Mouse (Mus musculus) gastrocnemius, adult 8-10 months (tissue): Measurements from ENCODE around the gene Arf6. TPM values are rescaled to one million over a fixed set of nuclear protein-coding genes. Genes with fewer than 3 reads are reported as not detected.
"Not testable (repeated sequence)": the region's sequence is repeated elsewhere in the genome, so short reads cannot be mapped to it uniquely, and the experiment has no call there.

Experiments
- DNase-seq, 2 experiments: peaks; one replicate each; pipeline ENCODE4 v3.0.0; 2022; ENCODE audit warnings: low spot score in 2 of 2
- total RNA-seq, 4 experiments: library from RNA; stranded (reverse); gene quantifications; 2 replicates each; pipeline ENCODE4 v1.2.4; 2022

Arf6 gene
- 10 to 100 TPM; 18.4 to 23.3 (median 21.9) TPM for total RNA-seq

DNA sequence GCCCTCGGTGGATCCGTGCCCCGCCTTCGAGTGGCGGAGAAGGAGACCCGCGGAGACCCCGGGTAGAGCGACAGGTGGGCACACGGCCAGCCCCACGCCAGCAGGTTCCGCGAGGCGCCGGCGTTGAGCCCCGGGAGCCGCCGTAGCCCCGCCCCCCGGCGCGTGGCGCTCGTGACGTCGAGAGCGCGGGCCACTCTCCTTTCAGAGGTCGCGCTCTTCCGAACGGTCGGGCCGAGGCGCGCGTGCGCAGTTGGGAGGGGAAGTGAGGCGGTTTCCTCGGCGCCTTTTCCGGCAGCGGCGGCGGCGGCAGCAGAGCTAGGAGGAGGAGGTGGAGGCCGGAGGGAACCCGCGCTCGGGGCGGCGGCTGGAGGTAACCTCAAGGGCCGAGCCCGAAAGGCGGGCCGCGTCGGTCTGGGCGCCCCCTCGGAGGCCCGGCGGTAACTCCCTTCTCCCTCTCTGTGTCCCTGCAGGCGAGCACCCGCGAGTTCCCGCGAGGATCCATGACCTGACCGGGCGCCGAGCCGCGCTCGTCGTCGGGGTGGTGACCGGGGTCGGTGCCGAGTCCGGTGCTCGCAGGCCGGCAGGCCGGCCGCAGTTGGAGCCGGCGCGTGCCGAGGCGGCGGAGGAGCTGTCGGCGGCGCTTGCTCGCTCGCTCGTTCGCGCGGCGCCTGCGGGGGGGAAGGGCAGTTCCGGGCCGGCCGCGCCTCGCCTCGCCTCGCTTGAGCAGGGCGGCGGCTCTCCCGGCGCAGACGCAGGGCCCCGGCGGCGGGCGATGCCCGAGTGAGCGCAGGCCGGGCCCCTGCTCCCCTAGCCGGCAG lies at the start of gene Arf6, which contains the start of gene Gm9887:
Gene Arf6, plus strand, starts transcription at position 297 of the 818 bp plus-strand sequence.
Gene Gm9887, minus strand, starts transcription at position 605 of the 818 bp plus-strand sequence.
- DNase-seq = peak; percentile 95 to 98

DNA sequence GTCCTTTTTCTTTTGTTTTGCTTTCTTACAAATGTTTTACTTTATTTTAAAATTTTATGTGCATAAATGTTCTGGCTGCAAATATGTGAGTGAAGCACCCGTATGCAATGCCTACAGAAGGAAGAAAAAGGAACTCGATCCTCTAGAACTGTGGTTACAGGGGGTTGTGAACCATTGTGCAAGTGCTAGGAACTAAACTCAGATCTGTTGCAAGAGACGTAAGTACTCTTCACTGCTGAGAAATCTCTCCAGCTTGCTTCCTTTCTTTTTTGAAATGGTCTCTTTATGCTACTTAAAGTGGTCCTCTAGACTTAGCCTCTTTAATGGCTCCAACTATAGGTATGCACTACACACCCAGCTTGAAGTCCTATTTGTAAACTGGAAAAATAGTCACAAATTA lies 40.8 kb upstream of the Arf6 start:
- no peak for DNase-seq

DNA sequence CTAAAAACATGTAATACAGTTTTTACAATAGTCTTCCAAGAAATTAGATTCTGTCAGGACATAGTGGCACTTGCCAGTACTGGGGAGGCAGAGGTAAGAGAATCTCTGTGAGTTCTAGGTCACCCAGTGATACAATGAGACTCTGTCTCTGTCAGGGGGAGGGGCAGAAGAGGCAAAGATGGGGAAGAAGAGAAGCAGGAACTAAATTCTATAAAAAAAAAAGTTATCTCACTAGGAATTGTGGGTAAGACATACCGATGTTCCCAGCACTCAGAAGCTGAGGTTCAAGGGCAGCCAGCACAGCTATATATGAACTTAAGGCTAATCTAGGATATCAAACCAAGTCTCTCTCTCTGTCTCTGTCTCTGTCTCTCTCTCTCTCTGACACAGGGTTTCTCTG lies 39.8 kb upstream of the Arf6 start:
- no peak for DNase-seq

DNA sequence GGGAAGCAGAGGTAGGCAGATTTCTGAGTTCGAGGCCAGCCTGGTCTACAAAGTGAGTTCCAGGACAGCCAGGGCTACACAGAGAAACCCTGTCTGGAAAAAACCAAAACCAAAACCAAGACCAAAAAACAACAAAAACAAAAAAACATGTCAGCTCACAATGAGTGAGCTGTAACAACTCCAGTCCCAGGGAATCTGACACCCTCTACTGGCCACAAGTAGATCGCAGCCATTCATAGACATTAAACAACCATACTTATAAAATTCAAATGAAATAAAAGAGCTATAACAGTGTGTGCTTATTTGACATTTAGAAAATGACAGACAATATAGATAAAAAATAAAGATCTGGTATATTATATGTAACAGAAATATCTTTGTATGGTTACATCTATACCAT lies 38.4 kb upstream of the Arf6 start:
- DNase-seq = no peak

DNA sequence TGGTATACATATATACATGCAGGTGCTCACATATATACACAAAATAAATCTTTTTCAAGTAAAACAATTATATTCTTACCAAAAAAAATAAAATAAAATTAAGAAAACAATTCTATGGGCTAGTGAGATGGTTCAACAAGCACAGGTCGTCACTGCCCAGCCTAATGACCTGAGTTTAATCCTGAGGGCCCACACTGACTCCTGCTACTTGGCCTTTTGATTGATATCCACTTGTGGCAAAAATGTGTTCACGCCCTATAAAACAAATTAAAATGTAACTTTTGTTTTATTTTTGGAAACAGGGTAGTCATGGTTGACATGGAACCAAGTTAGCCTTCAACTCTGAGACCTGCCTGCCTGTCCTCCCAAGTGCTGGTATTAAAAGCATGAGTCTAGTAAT lies 22.0 kb upstream of the Arf6 start:
- no peak for DNase-seq

DNA sequence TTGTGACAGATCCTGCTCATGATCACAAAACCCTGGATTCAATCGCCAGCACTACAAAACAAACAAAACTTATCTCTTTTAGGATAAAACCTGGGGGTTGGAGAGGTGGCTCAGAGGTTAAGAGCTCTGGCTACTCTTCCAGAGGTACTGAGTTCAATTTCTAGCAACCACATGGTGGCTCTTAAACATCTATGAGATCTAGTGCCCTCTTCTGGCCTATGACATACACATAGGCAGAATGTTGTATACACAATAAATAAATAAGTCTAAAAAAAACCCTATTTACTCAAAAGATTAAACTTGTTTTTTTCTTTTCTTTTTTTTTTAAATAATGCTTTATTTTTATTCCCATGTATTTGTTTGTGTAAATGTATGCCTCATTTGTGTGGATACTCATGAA lies 20.3 kb upstream of the Arf6 start:
- no peak for DNase-seq

DNA sequence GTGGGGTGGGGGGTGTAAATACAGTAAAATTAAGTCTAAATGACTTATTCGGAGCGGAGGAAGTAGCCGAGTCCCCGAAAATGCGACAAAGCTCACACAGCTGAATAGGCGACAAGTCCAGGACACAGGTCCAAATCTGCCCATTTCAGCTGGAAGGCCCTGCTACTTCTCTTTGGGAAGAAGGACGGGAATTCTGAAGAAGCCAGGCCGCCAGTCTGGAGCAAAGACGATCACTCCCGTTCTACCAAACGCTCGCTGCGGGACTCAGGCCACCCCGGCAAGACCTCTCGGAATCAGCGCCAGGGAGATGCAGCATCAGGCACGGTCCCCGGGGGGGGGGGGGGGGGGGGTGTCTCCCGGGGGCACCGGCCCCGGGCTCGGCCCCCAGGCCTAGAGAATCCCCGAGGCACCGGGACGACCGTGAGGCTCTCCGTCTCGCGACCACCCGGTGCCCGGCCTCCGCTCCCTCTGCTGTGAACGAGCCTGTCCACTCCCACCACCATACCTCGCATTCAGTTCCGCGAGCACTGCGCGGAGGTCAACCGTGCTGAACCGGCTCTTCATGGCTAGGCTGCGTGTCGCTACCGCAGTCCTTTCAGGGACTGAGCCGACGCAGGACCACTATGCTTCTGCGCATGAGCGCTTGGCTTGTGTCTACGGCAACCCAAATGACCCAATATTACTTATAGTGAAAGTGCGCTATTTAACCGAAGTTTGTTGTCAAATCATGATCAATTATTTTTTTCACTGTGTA lies 15.2 kb upstream of the Arf6 start, which contains the start of gene Nemf:
Gene Nemf, minus strand, starts transcription at position 620 of the 754 bp plus-strand sequence.
- DNase-seq = peak; percentile 64 to 75

DNA sequence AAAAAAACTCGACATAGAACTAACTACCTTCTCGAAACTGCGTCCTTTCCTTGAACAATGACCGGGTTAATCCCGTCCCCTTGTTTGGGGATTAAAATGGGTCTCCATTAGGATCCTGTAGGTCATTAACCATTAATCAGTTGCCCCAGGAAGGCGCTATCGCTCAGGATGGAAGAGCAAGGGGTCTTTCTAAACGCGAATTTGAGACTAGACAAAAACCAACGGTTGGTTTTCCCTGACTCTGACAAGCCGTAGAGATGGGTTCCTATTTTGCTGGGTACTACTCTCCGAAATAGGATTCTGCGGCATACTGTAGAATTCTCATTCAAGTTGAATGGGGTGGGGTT lies 14.7 kb upstream of the Arf6 start:
- DNase-seq = no peak

DNA sequence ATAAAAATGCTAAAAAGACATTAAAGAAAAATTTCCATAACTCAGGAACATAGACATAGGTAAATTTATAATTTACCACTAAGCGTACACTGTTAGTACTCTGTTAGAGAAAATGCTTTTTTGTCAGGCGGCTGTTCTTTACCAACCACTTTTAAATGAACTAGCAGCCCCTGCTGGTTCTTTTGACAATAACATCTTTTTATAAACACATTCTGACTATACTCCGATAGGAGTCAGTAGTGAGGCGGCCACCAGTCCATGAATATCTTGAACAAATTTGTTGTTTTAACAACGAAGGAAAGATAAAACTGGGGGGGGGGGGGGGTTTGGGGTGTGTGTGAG lies 11.3 kb upstream of the Arf6 start:
- peak; percentile 47 to 66 for DNase-seq

DNA sequence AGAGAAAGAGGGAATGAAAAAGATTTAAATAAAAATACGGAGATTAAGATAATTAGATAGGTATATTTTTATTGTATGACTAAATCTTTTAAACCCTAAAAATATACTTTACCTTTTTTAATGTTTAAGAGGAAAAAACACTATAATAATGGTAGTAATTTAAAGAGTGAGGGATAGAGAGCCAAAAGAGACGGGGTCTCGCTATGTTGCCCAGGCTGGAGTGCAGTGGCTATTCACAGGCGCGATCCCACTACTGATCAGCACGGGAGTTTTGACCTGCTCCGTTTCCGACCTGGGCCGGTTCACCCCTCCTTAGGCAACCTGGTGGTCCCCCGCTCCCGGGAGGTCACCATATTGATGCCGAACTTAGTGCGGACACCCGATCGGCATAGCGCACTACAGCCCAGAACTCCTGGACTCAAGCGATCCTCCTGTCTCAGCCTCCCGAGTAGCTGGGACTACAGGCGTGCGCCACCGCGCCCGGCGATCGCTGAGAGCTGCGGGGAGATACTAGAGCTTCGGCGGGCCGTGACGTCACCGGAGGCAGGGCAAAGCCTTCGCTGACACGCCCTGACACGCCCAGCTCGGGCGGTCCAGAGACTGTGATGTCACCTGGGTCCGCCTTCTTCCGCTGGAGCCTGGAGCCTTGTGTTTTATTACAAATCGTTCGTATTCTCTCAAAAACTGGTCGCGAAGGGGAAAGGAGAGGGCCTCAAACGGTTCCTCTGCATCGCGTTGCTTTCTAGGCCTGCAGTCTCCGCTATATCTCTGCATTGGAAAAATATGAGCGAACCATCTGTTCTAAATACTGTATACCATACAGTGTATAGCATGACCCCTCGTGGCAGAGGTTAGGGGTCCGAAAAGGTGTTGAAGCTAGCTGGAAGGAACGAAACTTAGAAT lies 10.7 kb upstream of the Arf6 start:
- peak; percentile 96 to 97 for DNase-seq

DNA sequence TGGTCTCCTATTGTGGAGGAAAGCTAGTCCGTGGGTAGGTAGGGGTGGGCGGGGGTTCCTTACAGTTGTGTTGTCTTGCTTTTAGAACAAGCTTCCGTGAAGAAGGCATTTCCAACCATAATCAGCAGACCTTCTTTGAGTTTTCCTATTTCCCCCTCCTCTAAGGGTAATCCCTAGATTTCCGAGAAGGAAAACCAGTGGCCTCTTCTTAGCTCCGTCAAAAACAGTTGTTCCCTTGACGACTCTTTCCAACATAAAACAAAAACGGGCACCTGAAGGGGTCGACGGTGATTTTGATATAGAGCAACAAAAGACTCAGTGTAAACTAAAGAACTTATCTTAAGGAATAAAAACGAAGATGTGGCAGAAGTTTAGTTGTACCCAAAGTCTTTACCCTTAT lies 10.0 kb upstream of the Arf6 start:
- no peak for DNase-seq

DNA sequence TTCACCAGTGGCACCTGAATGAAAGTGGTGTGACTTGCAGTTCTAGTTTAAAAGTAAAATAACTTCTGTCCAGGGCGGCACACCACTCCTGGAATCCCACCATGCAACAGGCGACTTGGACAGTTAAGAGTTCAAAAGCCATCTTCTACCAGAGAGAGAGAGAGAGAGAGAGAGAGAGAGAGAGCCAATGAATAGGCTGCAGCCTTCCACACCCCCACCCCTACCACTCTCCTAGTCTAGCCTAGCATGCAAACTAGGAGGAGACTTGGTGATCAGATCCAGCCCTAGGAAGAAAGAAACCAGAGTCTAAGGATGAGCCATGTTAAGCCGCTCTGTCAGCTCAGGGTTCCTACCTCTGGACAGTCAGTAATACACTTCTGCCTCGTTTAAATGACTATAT lies 9.6 kb upstream of the Arf6 start:
- DNase-seq = no peak

DNA sequence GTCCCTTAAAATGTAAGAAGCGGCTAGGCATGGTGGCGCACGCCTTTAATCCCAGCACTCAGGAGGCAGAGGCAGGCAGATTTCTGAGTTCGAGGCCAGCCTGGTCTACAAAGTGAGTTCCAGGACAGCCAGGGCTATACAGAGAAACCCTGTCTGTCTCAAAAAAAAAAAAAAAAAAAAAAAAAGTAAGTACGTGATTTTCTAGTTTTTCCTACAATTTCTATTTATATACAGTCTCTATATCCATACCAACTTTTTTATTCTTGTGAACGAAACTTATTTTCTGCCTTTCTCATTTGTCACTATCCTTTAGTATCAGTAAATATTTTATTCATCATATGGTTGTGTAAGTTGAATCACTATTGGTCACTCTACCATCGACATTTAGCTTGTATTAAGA lies 8.8 kb upstream of the Arf6 start:
- DNase-seq = not testable (repeated sequence)

DNA sequence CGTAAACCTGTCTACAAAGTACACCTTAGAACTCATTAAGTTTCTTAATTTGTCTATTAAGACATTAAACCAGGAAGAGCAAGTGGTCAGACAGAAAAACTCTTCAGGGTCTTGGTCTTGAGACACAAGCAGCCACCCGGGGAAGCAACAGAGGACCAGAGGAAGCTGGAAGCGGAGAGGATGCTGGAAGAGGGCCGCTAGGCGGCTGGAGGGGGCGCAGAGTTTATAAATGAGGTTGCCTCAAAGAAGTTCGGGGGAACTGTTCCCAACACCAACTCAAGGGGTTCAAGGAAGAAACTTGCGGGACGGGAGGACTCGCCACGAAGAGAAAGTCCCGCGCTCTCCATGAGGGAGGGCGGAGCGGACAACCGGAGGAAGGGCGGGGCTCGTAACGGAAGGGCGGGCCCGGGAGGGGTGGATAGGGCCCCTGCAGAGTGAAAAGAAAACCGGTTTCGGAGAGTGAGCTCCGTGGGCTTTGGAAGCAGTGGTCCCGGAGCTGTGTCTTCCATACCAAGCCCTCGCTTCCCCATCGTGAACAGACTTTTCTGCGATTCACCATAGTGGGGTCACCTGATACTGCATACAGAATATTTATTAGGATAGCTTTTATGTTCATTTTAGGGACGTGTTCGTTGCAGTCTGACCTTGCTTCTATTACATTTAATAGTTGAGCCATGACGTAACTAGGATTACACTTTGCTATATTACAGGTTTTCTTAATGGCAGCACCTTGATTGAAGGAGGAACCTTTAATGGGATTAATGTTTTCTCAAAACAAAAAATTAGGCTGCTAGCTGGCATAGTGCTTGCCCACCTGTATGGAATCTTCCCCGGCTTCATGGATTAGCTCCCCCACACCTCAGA lies 7.8 kb upstream of the Arf6 start:
- DNase-seq = peak; percentile 67 to 69

DNA sequence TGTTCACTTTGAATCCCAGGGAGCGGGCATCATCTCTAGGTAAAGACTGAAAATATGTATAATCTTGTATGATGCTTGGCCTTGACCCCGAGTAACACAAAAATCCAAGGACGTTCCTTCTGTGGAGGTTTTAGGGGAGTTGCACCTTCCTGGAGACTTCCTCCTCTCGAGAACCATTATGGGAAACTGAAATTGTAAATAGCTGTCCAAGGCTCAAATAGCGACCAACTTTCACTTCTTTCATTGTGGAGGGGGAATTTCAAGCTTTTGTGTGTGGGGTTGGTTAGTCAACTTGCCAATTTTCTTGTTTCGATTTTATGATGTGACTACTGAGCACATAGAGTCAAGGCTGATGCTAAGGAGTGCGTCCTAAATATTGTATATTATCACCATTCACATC lies 6.2 kb upstream of the Arf6 start:
- no peak for DNase-seq

DNA sequence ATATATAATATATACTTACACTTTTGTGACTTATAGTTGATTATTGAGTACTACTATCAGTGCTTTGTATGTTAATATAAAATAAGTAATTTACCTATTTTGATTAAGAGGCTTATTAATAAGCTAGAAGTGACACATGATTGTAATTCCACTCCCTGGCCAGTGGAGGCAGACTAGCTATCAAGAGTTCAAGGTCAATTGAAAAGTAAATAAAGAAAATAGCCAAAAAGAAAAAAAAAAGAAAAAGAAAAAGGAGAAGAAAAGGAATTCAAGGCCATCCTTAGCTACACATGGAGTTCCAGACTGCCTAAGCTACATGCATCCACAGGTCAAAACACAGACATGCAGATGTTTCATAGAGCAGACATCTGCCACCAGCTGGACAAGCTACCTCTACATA lies 5.5 kb upstream of the Arf6 start:
- DNase-seq = no peak

DNA sequence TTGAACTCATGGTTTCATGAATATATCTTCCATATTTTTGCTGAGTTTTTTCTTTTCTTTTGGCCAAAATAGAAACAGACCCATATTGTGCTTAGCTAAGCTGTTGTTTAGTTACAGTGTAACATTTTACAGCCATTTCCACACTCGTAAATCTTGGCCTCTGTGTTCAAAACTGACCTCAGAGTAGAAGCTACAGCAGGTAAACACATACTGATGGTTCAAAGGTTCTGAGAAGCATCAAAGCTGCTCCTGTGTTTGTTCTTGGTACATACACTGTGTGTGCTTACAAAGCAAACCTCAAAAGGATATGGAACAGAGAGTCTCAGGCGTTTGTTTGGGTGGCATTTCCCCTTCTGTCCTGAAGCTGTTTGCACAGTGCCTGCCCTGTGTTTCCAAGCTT lies 4.4 kb upstream of the Arf6 start:
- DNase-seq = no peak

DNA sequence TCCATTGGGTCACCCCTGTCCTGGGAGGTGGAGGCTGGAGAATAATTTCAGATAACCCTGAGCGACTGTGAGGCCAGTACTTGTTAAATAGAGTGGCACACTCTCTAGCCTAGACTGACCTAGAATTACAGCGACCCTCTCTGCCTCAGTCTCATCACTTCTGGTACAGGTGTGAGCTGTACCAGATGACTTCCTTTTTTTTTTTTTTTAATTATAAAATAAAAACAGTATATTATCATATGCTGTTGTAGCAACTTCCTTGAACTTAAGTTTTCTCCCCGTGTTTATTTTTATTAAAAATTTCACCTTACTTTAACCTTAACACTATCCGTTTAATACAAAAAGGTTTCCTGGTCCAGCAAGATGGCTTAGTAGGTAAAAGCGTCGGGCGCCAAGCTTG lies 1.0 kb upstream of the Arf6 start:
- no peak for DNase-seq

DNA sequence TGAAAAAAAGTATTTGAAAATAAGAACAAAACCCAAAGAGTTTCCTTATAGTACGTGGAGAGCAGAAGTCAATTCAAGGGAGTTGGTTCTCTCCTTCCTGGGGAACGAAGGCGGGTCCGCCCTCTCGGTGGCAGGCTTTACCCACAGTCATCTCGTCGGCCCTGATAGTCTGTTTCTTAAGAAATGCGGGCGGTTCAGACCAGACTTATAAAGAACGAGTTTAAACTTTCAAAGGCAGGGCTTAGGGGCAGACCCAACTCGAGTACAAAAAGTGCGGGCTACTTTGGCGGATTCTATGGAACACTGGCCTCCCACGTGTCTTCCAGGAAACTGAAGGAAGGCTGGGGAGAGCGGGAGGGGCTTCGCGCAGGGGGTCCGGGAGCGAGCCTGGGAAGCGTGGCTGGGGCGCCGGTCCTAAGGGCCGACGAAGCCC lies 513 bp upstream of the Arf6 start:
- DNase-seq = no peak

DNA sequence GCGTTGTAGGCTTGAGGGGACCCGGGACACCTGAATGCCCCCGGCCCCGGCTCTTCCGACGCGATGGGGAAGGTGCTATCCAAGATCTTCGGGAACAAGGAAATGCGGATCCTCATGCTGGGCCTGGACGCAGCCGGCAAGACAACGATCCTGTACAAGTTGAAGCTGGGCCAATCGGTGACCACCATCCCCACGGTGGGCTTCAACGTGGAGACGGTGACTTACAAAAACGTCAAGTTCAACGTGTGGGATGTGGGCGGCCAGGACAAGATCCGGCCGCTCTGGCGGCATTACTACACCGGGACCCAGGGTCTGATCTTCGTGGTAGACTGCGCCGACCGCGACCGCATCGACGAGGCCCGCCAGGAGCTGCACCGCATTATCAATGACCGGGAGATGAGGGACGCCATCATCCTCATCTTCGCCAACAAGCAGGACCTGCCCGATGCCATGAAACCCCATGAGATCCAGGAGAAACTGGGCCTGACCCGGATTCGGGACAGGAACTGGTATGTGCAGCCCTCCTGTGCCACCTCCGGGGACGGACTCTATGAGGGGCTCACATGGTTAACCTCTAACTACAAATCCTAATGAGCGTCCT lies 881 bp downstream of the Arf6 start:
- peak in 1 of 2 experiments; percentile 18 for DNase-seq
